Mouse (Mus musculus) forebrain, embryonic 14.5 days (tissue): ENCODE measurements around the gene Gm4027. TPM values are rescaled to one million over a fixed set of nuclear protein-coding genes. Genes with fewer than 3 reads are reported as not detected.
"Not testable (repeated sequence)": the region's sequence is repeated elsewhere in the genome, so short reads cannot be mapped to it uniquely, and the experiment has no call there.

Experiments used
- ATAC-seq: fragments of 200-750 bp; cut with Nextera tagmentation; 2 replicates; pipeline ENCODE4 v1.8.0; 2017; ENCODE audit warnings: mild to moderate bottlenecking, moderate library complexity
- DNase-seq: peaks from one replicate; pipeline ENCODE4 v3.0.0-alpha.2; 2015; ENCODE audit warnings: low spot score
- H3K27ac ChIP-seq: fragments of 300-500 bp; sonication (generic); 2 replicates; pipeline ENCODE4 v1.5.1; 2014; ENCODE audit warnings: low read depth, mild to moderate bottlenecking, control low read depth, low read length, moderate library complexity
- H3K27me3 ChIP-seq: fragments of 300-500 bp; sonication (generic); replicated peaks from 2 replicates; pipeline ENCODE4 v1.6.1; 2014; ENCODE audit warnings: low read length, control low read depth, mixed read lengths; ENCODE audit not compliant: control insufficient read depth, insufficient read depth
- H3K36me3 ChIP-seq: fragments of 300-500 bp; sonication (generic); 2 replicates; pipeline ENCODE4 v1.6.1; 2014; ENCODE audit warnings: low read length, control low read depth; ENCODE audit not compliant: control insufficient read depth, insufficient read depth
- H3K4me1 ChIP-seq: fragments of 300-500 bp; sonication (generic); 2 replicates; pipeline ENCODE4 v1.6.1; 2014; ENCODE audit warnings: antibody characterized with exemption, low read length, control low read depth; ENCODE audit not compliant: control insufficient read depth, insufficient read depth
- H3K4me2 ChIP-seq: fragments of 300-500 bp; sonication (generic); 2 replicates; pipeline ENCODE4 v1.6.1; 2014; ENCODE audit warnings: mild to moderate bottlenecking, control low read depth, low read length
- H3K4me3 ChIP-seq: fragments of 300-500 bp; sonication (generic); 2 replicates; pipeline ENCODE4 v1.5.1; 2014; ENCODE audit warnings: low read depth, low read length, control low read depth
- H3K9ac ChIP-seq: fragments of 300-500 bp; sonication (generic); 2 replicates; pipeline ENCODE4 v1.6.1; 2014; ENCODE audit warnings: mild to moderate bottlenecking, low read length, control low read depth, moderate library complexity
- H3K9me3 ChIP-seq: fragments of 300-500 bp; sonication (generic); replicated peaks from 2 replicates; pipeline ENCODE4 v1.6.1; 2016; ENCODE audit warnings: low read length, control low read depth, mixed read lengths; ENCODE audit not compliant: control insufficient read depth
- WGBS: fragments of 180-500 bp; shearing (Covaris S2); extraction: QIAGEN DNeasy Blood & Tissue Kit; methylation state at CpG from one replicate; pipeline ENCODE4 v1.1.7; 2014; 5-methylcytosine and 5-hydroxymethylcytosine counted together
- polyA plus RNA-seq: library from polyadenylated mRNA; unstranded; fragments of >200 nt; fragmentation: Nextera tagmentation; extraction: Ambion mirVana; gene quantifications from 2 replicates; pipeline ENCODE4 v1.2.1, GENCODE M21; 2014

Gm4027 gene
- polyA plus RNA-seq = not detected in 2 replicates

DNA sequence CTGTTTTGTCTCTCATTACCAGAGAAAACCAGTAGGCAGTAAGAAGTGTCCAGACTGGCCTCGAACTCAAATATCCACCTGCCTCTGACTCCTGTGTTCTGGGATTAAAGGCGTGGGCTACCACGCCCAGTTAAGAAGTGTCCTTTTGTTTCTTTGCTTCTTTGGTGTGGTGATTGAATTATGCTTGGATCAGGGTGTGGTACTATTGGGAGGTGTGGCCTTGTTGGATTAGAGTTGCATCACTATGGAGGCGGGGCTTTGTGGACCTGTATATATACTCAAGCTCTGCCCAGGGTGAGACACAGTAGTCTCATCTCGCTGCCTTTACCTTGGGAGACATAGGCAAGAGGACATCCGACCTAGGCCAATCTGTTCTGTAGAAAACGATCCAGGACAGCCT, at the start of gene Gm4027:
TSS of gene Gm4027 (plus strand) at position 301 of the 400 bp plus-strand sequence.
- H3K9ac ChIP-seq, H3K4me3 ChIP-seq, DNase-seq, H3K4me2 ChIP-seq, H3K27me3 ChIP-seq, H3K36me3 ChIP-seq, H3K4me1 ChIP-seq, H3K27ac ChIP-seq, ATAC-seq, H3K9me3 ChIP-seq: not testable (repeated sequence)
- WGBS = 86% methylated on average over 4 of the region's 7 CpGs

DNA sequence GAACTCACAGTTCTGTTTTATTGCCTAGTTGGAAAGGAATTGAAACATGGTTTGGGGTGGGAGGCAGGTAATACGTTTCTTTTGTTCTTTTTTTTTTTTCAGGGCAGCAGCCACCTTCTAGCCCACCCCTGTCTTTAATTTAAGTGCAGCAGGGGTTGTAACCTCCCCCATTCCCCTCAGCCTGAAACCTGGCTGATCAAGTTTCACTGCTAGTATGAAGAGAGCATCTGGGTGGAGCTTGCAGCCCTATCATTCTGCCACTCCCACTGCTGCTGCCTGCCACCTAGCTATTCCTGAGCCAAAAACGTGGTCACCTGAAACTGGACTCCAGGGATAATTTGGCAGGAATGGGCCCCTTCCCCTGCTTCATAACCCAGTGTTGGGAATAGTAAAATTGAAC, 17.3 kb upstream of the Gm4027 start:
- H3K27ac ChIP-seq, H3K36me3 ChIP-seq, H3K9ac ChIP-seq, H3K4me2 ChIP-seq, H3K4me1 ChIP-seq, H3K4me3 ChIP-seq, H3K27me3 ChIP-seq, H3K9me3 ChIP-seq, ATAC-seq, DNase-seq: not testable (repeated sequence)
- WGBS = 5% methylated on average over 2 of the region's 2 CpGs

DNA sequence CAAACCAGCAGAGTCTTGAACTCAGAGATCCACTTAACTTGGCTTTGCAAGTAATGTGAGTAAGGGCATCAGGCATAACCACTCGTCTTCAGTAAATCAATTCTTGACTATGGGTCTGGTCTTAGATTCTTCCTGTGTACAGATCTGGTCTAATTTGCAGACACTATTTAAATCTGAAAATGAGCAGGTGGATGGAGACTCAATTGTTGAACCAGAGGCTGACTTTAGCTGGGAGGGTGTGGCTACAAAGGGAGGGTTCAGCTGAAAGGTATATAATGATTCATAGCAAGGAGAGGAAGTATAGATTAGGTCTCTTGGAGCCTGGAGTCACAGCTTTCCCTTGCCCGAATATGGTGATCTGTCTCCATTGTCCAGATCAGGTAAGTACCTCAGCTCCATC, 16.3 kb upstream of the Gm4027 start, which contains the start of gene Oog1:
TSS of gene Oog1 (plus strand) at position 301 of the 400 bp plus-strand sequence.
- not testable (repeated sequence) for H3K9ac ChIP-seq, H3K9me3 ChIP-seq, H3K4me3 ChIP-seq, H3K4me1 ChIP-seq, H3K27ac ChIP-seq, ATAC-seq, H3K27me3 ChIP-seq, H3K4me2 ChIP-seq, DNase-seq, H3K36me3 ChIP-seq
- WGBS = 65% methylated on average over 1 of the region's 2 CpGs

DNA sequence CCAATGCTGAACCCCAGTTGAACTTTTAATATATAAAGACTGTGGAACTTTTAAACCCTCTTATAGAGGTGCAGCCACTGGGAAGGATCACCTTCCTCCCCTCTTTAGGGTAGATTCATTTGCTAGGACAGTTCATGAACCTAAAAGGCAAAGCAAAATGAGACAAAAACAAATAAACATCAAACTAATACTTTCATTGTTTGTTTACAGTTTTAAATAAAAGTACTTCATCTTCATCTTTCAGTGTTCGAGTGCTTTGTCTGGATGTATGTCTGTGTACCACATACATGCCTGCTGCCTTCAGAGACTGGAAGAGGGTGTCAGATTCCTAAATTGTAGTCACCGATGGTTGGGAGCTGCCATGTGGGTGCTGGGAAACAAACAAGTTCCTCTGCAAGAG, 25.9 kb downstream of the Gm4027 start, which contains the start of gene Gm16381:
TSS of gene Gm16381 (minus strand) at position 101 of the 400 bp plus-strand sequence.
- H3K4me1 ChIP-seq, H3K4me3 ChIP-seq, H3K36me3 ChIP-seq, H3K27ac ChIP-seq, H3K4me2 ChIP-seq, H3K9me3 ChIP-seq, H3K27me3 ChIP-seq, H3K9ac ChIP-seq, ATAC-seq, DNase-seq: not testable (repeated sequence)
- 86% methylated on average over 1 of the region's 2 CpGs for WGBS

DNA sequence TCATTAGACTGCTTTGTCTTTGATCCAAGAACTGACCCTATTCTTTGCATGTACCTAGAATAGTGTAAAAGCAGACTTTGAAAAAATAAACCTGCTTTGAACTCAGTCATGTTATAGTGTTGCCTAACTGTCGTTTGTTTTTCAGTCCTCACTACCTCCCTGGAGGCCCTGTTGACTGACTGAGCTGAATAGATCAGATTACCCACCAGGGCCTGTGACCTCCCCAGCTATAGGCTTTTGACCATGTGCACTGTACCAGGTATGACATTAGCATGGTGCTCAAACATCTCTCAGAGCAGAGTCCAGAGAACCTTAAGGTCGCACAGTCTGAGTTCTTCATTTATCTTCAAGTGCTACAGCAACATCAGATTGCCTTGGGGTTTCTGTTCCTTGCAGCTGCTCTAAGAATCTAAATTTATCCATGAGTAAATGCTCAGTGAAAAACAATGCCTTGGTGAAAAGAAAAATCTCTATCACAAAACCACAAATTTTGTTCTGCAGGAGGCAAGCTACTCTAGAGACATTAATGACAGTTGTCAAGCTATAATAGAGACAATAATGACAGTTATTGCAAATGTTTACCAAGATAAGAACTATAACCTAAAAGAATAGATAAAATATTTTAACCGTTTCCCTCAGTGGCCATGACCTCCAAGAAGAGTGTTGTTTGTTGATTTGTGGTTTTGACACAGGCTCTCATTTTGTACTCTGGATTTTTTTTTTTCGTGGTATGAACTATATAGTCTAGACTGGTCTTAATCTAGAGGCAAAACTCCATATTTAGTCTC, 34.4 kb downstream of the Gm4027 start:
- not testable (repeated sequence) for H3K27me3 ChIP-seq, H3K9me3 ChIP-seq, H3K4me2 ChIP-seq, H3K9ac ChIP-seq, H3K4me3 ChIP-seq, DNase-seq, H3K36me3 ChIP-seq, H3K27ac ChIP-seq, H3K4me1 ChIP-seq, ATAC-seq
- WGBS = 70% methylated on average over 2 of the region's 4 CpGs

Other genes starting within 250 kb of the Gm4027 start
- gene Sptlc2, start 230.5 kb upstream of the Gm4027 start, polyA plus RNA-seq = 51.8 and 65.8 TPM in 2 replicates
- 229 and 292 TPM in 2 replicates for gene Slirp, start 175.0 kb upstream of the Gm4027 start, polyA plus RNA-seq
- gene Alkbh1, start 174.9 kb upstream of the Gm4027 start, polyA plus RNA-seq = 25.8 and 25.9 TPM in 2 replicates
- gene Snw1, start 146.6 kb upstream of the Gm4027 start, polyA plus RNA-seq = 138 and 145 TPM in 2 replicates
- gene Gm5788, start 124.1 kb upstream of the Gm4027 start, polyA plus RNA-seq = not detected in 2 replicates
- gene Gm8300, start 104.6 kb upstream of the Gm4027 start, polyA plus RNA-seq = not detected in 2 replicates
- gene Oog1, start 16.2 kb upstream of the Gm4027 start, polyA plus RNA-seq = not detected in 2 replicates
- not detected in 2 replicates for gene Gm16381, start 25.8 kb downstream of the Gm4027 start, polyA plus RNA-seq
- not detected in 2 replicates for gene Gm21319, start 156.9 kb downstream of the Gm4027 start, polyA plus RNA-seq
- gene Gm21936, start 176.6 kb downstream of the Gm4027 start, polyA plus RNA-seq = not detected in 2 replicates
- not detected in 2 replicates for gene BB287469, start 197.7 kb downstream of the Gm4027 start, polyA plus RNA-seq
- gene Gm2001, start 223.5 kb downstream of the Gm4027 start, polyA plus RNA-seq = not detected in 2 replicates